Mouse (Mus musculus) splenic B cell, adult 2 months (primary cell): ENCODE results near the gene Zbtb39.

ENCODE experiments used
- DNase-seq: peaks from one replicate; pipeline ENCODE4 v3.0.0-alpha.2; 2011; ENCODE audit warnings: low read depth, low spot score
- H3K27me3 ChIP-seq: 2 replicates; pipeline ENCODE4 v1.6.1; 2012; ENCODE audit warnings: mild to moderate bottlenecking, low read length, moderate library complexity, mixed read lengths; ENCODE audit not compliant: control insufficient read depth, poor library complexity, insufficient read depth, severe bottlenecking
- H3K36me3 ChIP-seq: 2 replicates; pipeline ENCODE4 v1.6.1; 2012; ENCODE audit warnings: mild to moderate bottlenecking, low read length, moderate library complexity, mixed read lengths; ENCODE audit not compliant: control insufficient read depth, poor library complexity, insufficient read depth, severe bottlenecking

Gene Zbtb39

DNA sequence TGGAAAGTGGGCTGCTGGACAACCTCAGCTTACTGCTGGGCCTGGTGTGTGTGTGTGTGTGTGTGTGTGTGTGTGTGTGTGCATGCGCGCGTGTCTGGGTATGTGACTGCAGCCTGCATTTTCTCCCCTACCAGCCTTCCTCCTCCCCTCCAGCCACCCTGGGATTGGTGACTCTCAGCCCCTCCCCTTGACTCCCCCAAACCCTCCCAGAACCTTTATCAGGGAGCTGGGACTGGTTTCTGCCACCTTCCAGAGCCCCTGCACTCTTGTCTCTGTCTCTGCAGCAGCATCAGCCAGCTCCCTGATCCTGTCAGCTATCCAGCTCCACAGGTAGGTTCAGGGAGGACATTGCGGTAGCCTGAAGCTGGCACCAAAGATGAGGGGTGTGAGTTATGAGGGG lies 14.2 kb upstream of the Zbtb39 start:
- Histone ChIP-seq H3K27me3 (no peaks in the 10 kb centered on the region), H3K36me3 (no peaks in the 10 kb centered on the region)
- DNase-seq = no peak

GRCm38 (mm10) chr10:127728437-127728836 lies 10.9 kb upstream of the Zbtb39 start:
- H3K27me3 ChIP-seq = no peaks in the 10 kb centered on the region
- no peaks in the 10 kb centered on the region for H3K36me3 ChIP-seq
- DNase-seq = no peak

GRCm38 (mm10) chr10:127730285-127730932 lies 8.9 kb upstream of the Zbtb39 start:
- DNase-seq = no peak
- H3K27me3 ChIP-seq = no peaks in the 10 kb centered on the region
- no peaks in the 10 kb centered on the region for H3K36me3 ChIP-seq

DNA sequence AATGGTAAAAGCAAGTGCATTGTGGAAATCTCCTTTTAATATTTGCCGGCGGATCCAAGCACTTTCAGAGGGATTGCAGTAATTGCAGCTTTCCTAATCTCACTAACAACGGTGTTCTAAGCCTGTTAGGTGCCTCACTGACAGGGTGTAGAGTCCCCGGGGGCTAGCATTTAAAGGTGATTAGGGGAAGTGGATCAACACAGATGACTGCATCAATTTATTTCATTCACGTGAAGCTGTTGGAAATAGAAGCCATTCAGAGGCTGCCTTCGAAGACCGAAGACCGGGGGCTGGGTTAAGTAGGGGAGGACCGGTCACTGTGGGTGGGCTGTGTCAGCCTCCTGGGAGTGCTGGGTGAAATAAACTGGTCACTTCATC lies 8.4 kb upstream of the Zbtb39 start:
- no peaks in the 10 kb centered on the region for H3K27me3 ChIP-seq
- no peaks in the 10 kb centered on the region for H3K36me3 ChIP-seq
- no peak for DNase-seq

DNA sequence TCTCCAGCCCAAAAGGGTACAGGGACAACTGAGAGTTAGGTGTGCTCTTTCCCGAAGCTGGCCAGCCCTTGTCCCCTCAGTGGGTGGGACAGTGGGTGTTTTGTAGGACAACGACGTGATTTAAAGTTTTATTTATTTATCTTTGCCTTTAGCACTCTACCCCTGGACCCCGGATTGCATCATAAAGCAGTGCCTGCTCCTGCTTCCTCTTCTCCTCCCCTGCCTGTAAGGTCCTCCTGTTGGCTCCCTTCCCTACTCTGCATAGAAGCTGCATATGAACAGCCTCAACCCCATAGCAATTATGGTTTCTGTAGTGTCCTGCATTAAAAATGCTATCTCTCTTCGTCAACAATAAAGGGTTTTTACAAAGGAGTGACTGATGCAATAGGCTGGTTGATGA lies 7.9 kb upstream of the Zbtb39 start:
- Histone ChIP-seq H3K36me3 (no peaks in the 10 kb centered on the region), H3K27me3 (no peaks in the 10 kb centered on the region)
- DNase-seq = no peak

- Histone ChIP-seq H3K36me3 (no peaks in the 10 kb centered on the region), H3K27me3 (no peaks in the 10 kb centered on the region)
- DNase-seq = peak; percentile 32
These were observed 4.9 kb upstream of the Zbtb39 start for GRCm38 (mm10) chr10:127734434-127734833.

DNA sequence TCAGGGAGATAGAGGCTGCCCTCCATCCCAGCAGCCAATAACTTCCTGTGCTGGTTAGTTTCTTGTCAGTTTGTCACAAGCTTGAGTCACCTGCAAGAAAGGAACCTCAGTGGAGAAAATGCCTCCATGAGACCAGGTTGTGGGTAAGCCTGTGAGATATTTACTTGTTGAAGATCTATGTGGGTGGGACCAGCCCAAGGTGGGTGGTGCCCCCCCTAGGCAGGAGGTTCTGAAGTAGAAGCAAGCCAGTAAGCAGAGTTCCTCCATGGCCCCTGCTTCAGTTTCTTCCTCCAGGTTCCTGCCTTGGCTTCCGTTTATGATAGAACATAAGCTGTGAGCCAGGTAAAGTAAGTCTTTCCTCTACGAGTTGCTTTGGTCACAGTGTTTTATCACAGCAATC lies 3.1 kb upstream of the Zbtb39 start:
- Histone ChIP-seq H3K36me3 (no peaks in the 10 kb centered on the region), H3K27me3 (no peaks in the 10 kb centered on the region)
- peak; percentile 61 for DNase-seq

DNA sequence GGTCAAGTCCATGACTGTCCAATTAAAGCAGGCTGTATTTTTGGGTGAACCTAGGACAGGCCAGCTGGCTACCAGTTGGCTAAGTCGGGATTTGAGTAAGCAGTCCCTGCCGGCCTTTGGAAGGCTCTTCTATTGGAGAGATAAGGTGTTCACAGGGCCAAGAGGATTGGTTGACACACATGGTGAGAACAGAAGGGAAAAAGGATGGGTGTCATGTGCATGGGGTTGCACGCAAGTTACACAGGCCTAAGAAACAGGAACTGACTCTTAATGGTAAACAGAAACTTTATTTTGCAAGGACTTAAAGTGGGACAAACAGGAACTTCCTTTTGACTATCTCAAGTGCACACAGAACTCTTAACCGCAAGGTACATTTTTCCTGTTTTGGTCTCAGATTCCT lies 2.4 kb upstream of the Zbtb39 start:
- Histone ChIP-seq H3K36me3 (no peaks in the 10 kb centered on the region), H3K27me3 (no peaks in the 10 kb centered on the region)
- peak; percentile 78 for DNase-seq

DNA sequence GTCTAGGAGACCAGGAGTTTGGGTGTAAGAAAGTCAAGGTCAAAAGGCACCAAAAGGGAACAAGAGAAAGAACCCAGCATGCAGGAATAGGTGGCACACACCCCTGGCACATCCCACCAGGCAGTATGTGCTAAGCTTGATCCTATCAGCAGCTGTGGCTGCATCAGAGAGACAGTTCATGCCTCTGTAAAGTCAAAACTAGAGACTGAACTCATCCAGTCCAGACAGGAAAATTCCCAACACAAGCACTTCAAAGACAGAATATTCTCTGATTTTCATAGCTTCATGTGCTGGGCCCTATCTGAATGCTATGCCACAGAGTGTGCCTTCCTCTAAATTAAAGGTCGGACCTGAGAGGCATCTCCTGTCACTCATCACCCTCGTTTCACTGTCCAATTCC lies 1.8 kb upstream of the Zbtb39 start:
- no peak for DNase-seq
- no peaks in the 10 kb centered on the region for H3K36me3 ChIP-seq
- H3K27me3 ChIP-seq = no peaks in the 10 kb centered on the region

DNA sequence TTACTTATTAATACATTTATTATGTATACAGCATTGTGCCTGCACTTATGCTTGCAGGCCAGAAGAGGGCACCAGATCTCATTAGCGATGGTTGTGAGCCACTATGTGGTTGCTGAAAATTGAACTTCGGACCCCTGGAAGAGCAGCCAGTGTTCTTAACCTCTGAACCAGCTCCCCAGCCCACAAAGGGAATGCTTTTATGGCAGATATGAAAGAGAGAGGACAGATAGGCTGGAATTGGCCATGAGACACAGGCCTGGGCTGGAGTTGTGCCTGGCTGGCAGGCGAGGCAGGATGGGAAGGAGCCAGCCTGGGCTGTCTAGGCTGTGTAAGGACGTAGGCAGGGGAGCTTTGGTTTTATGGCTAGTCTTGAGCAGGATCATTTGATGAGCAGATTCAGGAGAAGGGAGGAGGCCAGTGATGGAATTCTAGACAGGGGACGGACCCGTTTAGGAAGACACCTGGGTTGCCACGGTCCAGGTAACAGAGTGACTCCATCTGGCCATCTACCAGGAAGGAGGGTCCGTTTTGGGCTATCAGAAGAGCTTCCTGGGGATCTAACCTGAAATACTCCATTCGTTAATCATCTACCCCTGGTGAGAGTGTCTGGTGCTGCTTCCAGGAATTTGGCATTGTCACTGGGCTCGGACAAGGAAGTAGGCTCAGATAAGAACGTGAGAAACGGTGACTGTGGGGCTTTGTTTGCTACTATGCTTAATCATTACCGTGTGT lies 1.0 kb upstream of the Zbtb39 start:
- Histone ChIP-seq H3K27me3 (no peaks in the 10 kb centered on the region), H3K36me3 (peaks cover 2% of the 10 kb centered on the region; the same call in 1 of the 2 replicates)
- DNase-seq = peak; percentile 71

DNA sequence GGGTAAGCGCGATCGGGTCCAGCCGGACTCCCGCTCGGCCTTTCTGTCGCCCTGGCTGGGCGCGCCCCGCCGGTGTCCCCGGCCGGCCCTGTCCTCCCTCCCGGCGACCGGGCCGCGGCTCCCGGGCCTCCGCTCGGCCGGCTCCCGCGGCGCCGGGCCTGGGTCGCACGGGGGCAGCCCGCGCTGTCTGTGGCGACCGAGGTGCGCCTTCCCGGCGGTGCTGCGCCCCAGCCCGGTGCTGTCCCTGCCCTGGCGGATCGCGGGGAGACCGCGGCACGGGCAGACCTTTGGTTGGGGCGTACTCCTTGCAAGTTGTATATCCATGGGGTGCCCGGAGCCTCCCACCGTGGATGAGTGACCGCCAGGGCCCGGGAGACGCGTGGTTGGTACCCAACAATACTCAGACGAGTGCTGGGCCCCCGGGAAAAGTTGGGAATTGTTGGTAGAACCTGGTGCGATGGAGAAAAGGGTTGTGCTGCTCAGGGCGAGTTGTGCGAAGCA lies 373 bp downstream of the Zbtb39 start:
- DNase-seq = no peak
- H3K27me3 ChIP-seq = no peaks in the 10 kb centered on the region
- peaks cover 2% of the 10 kb centered on the region; the same call in 1 of the 2 replicates for H3K36me3 ChIP-seq

- H3K27me3 ChIP-seq = no peaks in the 10 kb centered on the region
- DNase-seq = peak; percentile 66
- peaks cover 2% of the 10 kb centered on the region; the same call in 1 of the 2 replicates for H3K36me3 ChIP-seq
These were observed 5.3 kb downstream of the Zbtb39 start for GRCm38 (mm10) chr10:127744661-127745060.

DNA sequence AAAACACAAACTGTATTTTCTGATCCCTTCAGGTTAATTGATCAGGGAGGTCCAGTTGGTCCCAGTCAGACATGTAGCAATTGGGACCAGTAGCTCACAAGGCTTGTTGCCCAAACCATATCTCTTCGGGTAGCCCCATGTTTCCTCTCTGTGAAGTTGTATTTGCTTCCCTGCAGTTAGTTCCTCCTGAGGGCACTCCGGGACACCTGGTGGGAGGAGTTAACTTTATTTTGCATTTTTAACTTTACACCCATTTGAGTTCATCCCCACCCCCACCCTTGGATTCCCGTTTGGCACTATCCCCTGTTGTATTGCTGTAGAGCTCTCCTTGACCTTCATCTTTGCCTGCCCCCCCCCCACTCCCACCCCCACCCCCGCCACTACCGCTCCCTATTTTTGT lies 6.5 kb downstream of the Zbtb39 start:
- H3K27me3 ChIP-seq = no peaks in the 10 kb centered on the region
- DNase-seq = no peak
- peaks cover 2% of the 10 kb centered on the region; the same call in 1 of the 2 replicates for H3K36me3 ChIP-seq

DNA sequence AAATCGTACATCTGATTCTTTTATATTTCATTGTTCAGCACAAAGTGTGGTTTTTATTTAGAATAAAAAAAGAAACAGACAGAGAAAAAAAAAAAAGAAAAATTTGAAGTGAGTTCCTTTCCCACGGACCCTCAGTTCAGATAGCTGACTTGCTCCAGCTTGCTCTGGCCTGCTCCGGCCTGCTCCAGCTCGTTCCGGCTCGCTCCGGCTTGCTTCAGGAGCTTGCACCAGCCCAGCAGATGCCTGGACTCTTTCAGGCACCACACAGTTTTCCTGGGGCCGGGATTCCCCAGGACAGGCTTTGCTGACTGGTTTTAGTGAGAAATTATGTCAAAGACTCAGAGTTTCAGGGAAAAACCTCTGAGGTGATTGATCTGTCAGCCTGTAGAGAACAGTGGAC lies 7.9 kb downstream of the Zbtb39 start:
- Histone ChIP-seq H3K36me3 (peaks cover 2% of the 10 kb centered on the region; the same call in 1 of the 2 replicates), H3K27me3 (no peaks in the 10 kb centered on the region)
- no peak for DNase-seq

GRCm38 (mm10) chr10:127748847-127749612 lies 9.7 kb downstream of the Zbtb39 start:
- DNase-seq = no peak
- H3K27me3 ChIP-seq = no peaks in the 10 kb centered on the region
- no peaks in the 10 kb centered on the region for H3K36me3 ChIP-seq
